Mouse (Mus musculus): Measurements from ENCODE around the gene Sec16b.

Sec16b gene

DNA sequence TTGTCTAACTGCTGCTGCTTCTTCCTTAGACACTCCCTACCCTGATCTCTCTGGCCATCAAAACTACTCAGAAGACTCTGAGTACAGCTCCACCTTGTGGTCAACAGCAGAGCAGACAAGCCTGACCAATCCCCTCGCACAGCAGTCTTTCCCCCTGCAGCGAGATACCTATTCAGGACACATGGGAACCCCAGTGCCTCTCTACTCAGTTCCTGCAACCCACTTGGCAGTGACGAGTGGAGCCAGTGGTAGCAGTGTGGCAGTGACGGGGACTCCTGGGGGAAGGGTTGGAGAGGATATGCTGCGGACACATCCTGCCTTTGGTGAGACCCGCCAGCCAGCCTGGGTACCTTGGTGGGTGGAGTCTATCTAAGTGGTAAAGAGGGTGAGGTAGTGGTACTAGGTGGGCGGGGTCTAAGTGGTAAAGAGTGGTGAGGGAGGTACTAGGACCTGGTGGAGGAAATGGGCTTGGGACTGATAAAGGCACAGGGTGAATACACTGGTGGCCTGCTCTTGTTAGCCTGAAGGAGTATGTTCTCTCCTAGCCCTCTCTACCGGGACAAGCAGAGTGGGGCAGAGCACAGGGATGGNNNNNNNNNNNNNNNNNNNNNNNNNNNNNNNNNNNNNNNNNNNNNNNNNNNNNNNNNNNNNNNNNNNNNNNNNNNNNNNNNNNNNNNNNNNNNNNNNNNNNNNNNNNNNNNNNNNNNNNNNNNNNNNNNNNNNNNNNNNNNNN lies 54.3 kb downstream of the Sec16b start:
- peak; percentile 50 for DNase-seq

DNA sequence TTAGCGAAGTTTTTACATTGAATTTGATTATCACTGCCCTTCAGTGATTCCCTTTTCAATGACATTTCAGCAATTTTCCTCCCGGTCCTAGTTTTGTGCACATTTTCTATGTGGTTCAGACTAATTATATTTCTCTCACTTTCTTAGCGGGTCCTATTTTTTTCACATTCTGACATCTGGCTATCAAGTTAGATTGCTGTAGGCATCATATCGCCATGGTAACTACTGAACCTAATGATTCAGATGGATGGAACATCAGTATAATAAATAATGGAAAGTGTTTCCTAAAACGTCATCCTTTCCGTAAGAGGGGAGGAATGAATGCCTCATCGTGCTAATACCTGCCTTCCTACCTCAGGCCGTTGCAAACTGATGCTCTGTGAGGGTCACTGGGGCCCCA lies 61.3 kb downstream of the Sec16b start:
- DNase-seq, result no peak

DNA sequence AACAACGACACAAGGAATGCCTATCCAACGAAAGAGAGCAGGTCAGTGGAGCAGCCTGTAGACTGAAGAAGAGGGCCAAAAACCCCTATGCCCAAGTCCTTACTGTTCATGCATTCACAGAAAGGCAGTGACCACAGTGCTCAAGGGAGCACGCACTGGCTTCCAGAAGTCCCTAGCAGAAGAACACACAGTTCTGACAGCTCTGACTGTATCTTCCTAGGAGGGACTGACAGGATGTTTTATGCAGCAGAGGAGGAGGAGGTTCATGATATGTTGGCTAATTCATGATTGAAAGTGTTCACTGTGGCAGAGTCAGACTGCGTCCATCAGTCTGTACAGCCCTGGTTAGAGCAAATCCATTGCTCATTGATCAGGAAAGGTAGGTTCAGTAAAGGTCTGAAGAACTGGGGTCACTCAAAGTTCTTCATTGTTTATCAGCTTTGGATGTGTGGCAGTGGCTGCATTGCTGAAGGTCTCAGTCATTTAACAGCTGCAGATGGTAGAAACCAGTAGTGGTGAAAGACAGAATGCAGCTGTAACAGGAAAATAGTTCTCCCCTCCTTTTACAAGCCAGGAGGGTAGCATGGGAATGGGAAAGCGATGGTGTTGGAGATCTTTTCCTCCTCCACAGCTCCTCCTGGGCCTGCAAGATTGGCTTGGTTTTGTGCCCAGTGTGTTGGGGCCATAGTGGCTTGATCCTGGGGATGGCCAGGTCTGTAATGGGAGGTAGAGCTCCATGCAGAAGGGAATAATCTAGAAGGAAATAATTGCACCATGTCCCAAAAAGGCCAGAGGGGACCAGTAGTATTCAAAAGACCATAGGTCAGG lies 62.9 kb downstream of the Sec16b start:
- DNase-seq, result no peak

DNA sequence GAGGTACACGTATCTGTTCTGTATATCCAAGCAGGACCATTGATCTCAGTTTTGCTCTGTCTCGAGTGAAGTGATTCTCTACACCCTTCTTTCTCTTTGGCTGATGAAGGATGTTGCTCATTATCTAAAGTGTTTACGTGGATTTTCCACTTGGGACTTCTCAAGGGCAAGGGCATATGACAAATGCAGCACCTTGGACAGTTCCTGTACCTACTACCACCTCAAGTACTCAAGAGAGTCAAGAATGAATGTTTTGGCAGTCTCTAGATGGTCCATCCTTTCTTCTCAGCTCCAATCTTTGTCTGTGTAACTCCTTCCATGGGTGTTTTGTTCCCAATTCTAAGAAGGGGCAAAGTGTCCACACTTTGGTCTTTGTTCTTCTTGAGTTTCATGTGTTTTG lies 68.8 kb downstream of the Sec16b start:
- no peak for DNase-seq

DNA sequence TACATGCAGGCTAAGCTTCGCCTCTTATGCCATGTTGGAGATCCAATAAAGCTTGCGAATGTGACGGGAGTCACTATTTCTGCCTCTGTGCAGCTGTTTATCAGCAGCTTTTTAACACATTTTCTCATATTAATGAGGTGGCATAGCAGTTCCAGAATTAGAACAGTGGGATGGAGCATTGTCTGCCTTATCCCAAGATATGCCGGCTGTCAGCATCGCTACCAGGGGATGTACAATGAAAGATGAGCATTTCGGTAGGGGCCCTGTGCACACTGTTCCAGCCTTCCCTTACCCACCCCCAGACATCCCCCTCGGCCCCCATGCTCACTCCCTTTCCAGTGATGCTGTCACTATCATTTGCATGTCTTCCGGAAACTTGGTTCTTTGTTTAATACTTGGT lies 71.8 kb downstream of the Sec16b start:
- no peak for DNase-seq

DNA sequence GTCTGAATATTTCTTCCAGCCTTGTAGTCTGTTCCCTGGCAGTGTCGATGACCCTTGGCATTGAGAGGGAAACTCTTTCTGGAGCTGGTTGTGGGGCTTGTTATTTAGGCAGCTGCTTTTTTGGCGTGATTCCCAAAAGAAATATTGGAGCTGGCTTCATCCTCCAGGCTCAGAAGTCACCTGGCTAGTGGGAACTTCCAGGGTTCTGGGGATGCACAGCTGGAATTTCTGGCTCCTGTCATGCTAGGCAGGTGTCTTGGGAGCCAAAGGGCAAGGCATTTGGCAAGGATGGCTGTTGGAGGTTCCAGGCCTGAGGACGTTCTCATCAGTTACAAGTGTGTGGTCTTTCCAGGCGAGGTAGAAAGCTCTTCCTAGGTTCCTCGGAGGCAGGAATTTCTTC lies 80.0 kb downstream of the Sec16b start:
- DNase-seq, result no peak

DNA sequence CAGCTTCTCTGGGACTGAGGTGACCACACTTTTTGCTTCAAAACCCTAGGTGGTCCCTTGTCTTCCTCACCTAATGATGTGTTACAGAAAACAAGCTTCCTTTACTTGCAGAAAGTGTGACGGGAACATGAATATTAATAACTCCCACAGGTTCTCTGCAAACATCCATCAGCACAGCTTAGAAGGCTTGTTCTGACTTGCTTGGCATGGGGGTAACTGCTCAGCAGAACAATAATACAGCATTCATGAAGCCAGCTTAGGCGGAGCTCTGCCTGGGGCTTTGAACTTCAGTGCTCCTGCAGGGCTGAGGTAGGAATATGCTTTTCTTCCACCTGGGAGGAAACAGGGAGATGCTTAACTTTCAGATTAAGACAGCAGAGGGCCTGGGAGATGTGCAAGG lies 85.5 kb downstream of the Sec16b start:
- no peak for DNase-seq

DNA sequence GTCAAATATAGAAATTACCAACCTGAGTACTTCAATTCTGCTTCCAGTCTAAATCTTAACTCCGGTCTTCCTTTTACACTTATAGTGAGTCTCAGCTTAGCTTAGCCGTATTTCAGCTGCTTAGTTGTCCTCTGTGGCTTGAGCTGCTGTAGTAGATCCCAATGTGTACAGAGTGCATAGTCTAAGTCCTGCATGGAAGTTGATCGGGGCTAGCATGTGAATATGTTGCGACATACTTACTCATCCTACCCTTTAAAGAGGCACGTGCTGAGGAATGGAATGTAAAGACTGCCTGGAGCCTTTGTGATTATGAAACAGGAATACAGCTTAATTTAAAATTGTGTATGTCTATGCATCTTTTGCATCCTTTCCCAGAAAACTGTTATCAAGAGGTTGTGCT lies 88.0 kb downstream of the Sec16b start:
- DNase-seq, result no peak

DNA sequence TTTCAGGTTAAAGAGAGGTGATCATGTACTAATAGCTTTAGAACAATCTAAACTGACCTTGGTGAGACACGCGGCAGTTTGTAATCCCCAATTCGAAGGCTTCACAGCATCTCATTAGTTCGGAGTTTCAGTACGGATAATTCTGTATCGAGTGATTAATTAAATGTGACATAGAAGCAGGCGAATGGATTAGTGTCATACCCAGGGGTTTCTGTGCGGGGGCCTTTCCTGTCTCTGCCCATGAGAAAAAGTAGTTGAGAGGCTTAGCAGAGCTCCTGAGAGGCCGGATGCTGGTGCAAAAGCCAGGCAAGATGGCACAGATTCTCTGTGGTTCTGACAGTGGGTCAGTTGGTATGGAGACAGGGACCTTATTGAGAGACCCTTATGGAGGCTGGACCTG lies 88.6 kb downstream of the Sec16b start:
- no peak for DNase-seq

DNA sequence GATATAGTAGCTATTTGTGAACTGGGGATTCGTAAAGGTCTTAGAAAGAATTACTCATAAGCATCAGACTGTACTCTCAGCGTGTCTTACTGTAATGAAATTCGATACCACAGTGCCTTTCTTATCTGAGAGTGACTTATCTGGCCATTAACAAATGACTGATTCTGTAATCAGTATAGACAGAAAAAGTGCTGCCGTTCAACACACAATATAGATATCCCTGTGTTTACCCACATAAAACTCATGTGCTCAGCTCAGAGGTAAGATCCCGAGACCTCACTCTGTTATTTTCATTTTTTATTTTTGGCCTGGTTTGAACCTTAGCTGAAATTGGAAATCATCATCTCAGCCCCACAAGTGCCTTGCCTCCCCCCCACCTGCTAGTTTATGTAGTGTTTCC lies 98.0 kb downstream of the Sec16b start:
- DNase-seq, result no peak
